Mouse (Mus musculus): Measurements from ENCODE around the gene Emc8. TPM values are rescaled to one million over a fixed set of nuclear protein-coding genes. Genes with fewer than 3 reads are reported as not detected.
A peak's percentile ranks its signal among the peaks of the same experiment; 100 is the strongest.
"Not testable (repeated sequence)": the region's sequence is repeated elsewhere in the genome, so short reads cannot be mapped to it uniquely, and the experiment has no call there.

Gene Emc8
- total RNA-seq, 2 experiments from 2014 or later: 19.6 to 21.0 TPM

- no peak for DNase-seq (ENCODE audit: low spot score)
Measured at GRCm38 (mm10) chr8:120685591-120685990, 17.2 kb upstream of the Emc8 start.

DNA sequence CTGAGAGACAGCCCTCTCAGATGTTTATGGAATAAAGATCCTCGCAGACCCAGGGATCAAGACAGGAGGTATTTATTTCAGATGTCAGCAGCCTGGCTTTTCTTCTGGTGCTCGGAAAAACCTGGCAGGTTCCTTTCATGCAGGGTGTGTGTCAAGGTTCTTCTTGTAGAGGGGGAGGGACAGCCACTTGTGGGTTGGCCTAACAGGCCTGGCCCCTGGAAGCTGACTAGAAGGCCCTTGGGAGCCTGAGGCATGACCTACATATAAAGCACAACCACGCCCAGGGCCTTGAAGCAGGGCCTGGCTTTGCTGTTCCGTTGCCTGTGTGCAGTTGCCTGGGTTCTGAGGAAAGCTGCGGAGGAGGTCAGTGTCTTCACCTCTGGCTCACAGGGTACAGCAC lies 16.7 kb upstream of the Emc8 start:
- peak; percentile 78 for DNase-seq (ENCODE audit: low spot score)

GRCm38 (mm10) chr8:120684082-120684481 lies 15.7 kb upstream of the Emc8 start:
- no peak for DNase-seq (ENCODE audit: low spot score)

GRCm38 (mm10) chr8:120683602-120684001 lies 15.2 kb upstream of the Emc8 start:
- peak; percentile 85 for DNase-seq (ENCODE audit: low spot score)

GRCm38 (mm10) chr8:120681113-120681512 lies 12.7 kb upstream of the Emc8 start:
- DNase-seq (ENCODE audit: low spot score): no peak

GRCm38 (mm10) chr8:120680405-120680804 lies 12.0 kb upstream of the Emc8 start:
- not testable (repeated sequence) for DNase-seq (ENCODE audit: low spot score)

DNA sequence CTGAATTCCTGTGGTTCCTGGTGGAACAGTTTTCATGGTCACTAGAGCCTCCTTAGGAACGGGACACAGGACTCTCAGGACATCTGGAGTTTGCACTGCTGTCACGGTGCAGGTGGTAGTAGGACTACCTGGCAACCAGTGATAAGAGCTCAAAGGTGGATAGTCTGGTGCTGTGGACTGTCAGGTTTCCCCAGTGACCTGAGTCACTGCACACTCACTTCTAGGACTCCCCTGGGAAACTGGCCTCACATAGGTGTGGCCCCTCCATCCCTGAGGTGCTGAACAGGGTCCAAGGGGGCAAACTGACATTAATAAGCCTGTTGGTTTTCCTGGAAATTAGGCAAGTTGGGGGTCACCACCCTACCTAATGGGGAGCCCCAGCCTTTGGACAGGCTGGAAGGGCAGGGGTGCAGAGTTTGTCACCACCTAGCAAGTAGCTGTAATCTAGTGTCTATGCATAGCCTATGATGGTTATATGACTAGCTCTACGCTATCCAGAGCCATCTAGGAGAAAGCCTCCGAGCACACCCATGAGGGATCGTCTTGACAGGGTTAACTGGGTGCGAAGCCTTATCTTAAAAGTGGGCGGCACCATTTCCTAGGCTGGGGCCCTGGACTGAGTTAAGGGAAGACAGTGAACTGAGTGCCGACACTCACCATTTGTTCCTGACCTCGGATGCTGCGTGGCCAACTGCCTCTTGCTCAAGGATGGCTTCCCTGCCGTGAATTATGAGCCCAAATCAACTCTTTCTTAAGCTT lies 11.4 kb upstream of the Emc8 start:
- no peak for DNase-seq (ENCODE audit: low spot score)

GRCm38 (mm10) chr8:120678447-120678846 lies 10.1 kb upstream of the Emc8 start:
- peak; percentile 91 for DNase-seq (ENCODE audit: low spot score)

DNA sequence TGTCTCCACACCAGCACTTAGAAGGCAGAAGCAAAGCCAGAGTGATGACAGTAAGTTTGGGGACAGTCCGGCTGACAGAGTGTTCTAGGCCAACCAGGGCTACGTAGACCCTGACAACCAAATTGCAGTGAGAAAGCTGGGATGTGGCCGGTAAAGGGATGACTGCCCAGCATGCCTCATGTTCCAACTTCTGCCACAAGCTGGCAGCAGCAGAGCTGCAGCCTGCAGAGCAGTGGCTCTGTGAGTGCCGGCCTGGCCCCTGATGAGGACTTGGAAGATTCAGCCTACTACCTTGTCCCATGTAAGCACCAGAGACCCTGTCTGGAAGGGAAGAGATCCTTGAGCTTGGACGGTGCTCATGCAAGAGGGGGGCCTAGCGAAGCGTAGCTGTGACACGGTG lies 7.3 kb upstream of the Emc8 start:
- DNase-seq (ENCODE audit: low spot score): no peak

DNA sequence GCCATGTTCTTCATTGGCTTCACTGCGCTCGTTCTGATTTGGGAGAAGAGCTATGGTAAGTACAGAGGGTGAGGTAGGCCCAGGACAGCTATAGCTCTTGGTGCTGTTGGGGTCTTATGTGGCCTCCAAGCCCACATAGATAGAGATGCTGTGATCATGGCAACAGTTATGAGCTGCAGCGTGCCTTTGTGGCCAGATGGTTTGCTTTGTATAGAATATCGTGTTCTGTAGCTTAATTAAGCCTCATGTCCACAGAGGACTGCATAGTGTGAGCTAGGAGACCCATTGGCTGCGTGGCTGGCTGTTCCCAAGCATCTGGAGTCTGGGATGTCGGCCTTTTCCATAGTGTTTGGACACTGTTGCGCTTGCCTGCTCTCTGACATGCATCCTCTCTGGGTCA lies 4.9 kb upstream of the Emc8 start:
- no peak for DNase-seq (ENCODE audit: low spot score)

GRCm38 (mm10) chr8:120672626-120673229 lies 4.4 kb upstream of the Emc8 start:
- no peak for DNase-seq (ENCODE audit: low spot score)

DNA sequence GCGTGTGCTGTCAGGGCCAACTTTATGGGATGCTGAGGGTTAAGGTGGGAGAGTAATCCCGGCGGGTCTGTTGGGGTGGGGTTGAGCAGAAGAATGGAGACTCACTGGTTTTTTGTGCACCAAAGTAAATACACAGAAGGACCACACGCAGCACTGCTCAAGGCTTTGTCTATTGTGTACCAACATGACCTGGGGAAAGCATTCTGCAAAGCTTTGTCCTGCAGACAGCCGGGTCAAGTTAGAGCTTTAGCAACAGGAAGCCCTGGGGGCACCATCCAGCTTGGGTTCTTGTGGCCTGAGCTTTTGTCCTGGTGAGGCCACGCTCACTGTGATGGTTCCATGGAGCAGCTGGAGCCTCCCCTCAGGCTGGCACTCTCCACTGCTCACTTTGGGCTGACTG lies 3.4 kb upstream of the Emc8 start:
- DNase-seq (ENCODE audit: low spot score): no peak

GRCm38 (mm10) chr8:120667561-120668373 lies 606 bp downstream of the Emc8 start, which contains the start of the genes Gm27021 and Cox4i1:
TSS of gene Gm27021 (minus strand) at chr8:120668079.
TSS of gene Cox4i1 (plus strand) at chr8:120668222.
- peak; percentile 91 for DNase-seq (ENCODE audit: low spot score)

DNA sequence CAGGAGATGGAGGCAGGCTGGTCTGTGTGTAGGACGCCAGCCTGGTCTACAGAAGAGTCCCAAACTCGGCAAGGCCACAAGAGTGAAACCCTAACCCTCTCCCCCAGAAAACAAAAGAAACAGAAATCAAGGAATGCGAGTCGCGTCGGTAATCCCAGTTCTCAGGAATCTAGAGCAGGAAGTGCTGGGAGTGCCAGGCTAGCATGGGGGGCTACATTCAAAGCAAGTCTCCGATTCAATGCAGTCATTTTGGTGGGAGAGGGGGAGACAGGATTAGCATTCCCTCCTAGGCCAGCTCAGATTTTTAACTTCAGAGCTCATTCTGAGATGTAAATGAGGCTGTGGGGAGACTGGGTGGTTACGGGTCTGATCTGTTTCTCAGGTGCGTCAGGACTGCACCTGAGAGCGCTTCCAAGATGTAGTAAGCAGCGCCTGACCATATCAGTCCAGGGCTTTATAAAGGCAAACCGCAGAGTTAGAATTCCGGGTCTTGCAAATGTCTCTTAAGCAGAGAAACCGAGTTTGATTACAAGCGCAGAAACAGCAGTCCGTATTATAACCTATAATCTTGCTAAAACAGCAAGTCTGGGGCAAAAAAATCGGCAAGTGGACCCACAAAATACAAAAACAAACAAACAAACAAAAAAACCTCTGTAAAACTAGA lies 1.4 kb downstream of the Emc8 start:
- DNase-seq (ENCODE audit: low spot score): no peak

DNA sequence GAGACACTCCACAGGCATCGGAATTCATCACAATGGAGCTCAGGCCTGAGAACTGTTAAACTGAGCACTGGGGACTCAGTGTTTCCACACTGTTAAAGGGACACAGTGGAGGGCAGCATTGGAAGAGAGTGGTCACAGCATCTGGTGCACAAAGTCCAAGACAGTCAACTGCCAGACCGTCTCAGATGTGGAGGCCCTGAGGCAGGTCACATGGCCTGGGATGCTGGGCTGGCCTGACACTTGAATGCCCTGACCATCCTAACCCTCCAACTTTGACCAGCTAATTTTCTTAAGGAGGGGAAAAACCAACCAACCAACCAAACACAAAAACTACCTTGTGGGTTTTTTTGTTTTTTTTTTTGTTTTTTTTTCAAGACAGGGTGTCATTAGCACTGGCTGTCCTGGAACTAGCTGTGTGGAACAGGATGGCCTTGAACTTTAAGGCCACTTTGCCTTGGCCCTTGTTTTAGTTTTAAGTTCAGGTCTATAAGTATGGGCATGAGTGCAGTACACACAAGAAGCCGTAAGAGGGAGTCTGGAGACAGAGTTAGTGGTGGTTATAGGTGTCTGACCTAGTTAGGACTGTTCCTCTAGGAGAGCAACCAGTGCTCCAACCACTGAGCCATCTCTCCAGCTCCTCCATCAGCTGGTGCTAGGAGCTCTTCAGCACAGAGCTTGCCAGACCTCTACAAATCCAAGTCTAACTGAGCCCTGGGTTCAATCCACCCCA lies 2.5 kb downstream of the Emc8 start:
- no peak for DNase-seq (ENCODE audit: low spot score)

GRCm38 (mm10) chr8:120664566-120664965 lies 3.8 kb downstream of the Emc8 start:
- DNase-seq (ENCODE audit: low spot score): no peak

DNA sequence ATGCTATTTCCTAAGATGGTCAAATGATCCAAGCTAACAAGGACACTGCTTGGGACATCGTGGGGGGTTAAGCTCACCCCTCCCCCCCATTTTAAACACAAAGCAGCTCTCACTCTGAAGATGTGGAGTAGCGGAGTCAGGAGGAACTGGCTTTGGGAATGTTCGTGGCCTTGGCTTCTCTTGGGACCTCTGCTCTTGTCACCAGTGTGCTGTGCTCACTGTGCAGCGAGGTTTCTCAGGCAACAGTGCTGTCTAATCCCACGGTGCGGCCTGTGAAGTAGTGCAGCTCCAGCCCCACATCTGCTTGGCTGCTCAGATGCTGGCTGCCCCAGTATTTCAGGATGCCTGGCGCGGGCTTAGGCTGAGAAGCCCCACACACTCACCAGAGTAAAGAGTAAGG lies 11.0 kb downstream of the Emc8 start:
- no peak for DNase-seq (ENCODE audit: low spot score)

DNA sequence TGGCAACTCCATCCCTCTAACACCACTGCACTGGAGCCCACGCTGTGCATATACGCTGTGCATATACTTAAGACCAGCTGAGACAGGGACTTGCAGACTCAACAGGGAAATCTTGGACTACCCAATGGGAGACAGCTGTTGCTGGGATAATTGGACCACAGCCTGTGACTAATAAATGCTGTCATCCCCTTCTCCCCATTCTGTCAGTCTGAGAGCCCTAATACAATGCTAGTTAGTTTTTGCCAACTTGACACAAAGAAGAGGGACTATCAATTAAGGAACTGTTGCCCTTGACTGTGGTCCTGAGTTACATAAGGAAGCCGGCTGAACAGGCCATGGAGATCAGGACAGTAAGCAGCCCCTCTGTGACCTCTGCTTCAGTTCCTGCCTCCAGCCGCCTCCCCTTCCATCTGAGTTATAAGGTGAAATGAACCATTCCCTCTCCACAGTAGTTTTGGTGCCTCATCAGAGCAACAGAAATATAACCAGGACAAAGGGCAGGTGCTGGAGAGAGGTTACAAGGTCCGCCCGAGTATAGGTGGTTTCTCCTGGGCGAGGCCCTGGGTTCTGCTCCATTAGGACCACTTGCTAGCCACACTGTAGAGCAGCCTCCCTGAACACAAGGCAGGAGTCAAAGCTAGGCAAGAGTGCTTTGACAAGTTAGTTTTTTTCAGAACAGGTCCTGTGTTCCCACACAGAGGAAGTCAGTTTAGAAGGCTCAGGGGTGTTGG lies 11.9 kb downstream of the Emc8 start:
- no peak for DNase-seq (ENCODE audit: low spot score)

DNA sequence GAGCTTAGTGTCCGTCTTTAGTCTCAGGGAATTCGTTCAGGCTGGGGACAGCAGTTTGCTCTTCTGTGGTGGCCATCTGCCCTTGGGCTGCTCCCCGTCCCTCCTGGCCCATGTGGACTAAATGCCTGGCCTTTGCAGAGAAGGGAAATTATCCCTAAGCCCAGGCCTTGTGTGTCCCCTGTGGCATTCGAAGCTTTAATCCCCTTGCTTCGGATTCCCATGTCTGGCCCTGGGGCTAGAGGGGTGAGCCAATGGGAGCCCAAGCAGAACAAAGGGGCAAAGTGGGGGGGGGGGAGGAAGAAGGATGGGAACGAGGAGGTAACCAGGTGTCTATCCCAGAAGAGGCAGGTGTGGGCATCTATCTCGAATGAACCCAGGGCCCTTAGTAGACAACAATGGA lies 20.8 kb downstream of the Emc8 start, which contains the start of gene 1190005I06Rik:
1190005I06Rik (minus strand) TSS at position 101 of the 400 bp plus-strand sequence.
- no peak for DNase-seq (ENCODE audit: low spot score)

GRCm38 (mm10) chr8:120644663-120645062 lies 23.7 kb downstream of the Emc8 start:
- peak; percentile 33 for DNase-seq (ENCODE audit: low spot score)
